Mouse (Mus musculus) gastrocnemius, postnatal 10 days (tissue): ENCODE results near the gene 6030468B19Rik. TPM values are rescaled to one million over a fixed set of nuclear protein-coding genes. Genes with fewer than 3 reads are reported as not detected.

Source experiments
- DNase-seq: peaks from one replicate; pipeline ENCODE4 v3.0.0; 2021; ENCODE audit warnings: mixed read lengths
- long read RNA-seq, 2 experiments: library from polyadenylated mRNA; stranded (forward); transcript quantifications; one replicate each; pipeline ENCODE4 v2.0.0; 2021
- total RNA-seq, 2 experiments: library from RNA; stranded (reverse); gene quantifications; 2 replicates each; pipeline ENCODE4 v1.2.3; 2021

6030468B19Rik gene
- not detected for total RNA-seq
- long read RNA-seq, experiment 1: 0 reads
- long read RNA-seq, experiment 2: 0 reads

- no peak for DNase-seq
Measured at GRCm38 (mm10) chr11:117797511-117798159, at the start of gene 6030468B19Rik. Gene 6030468B19Rik (plus strand): TSS chr11:117797660.

- no peak for DNase-seq
Measured at GRCm38 (mm10) chr11:117748628-117749027, 48.8 kb upstream of the 6030468B19Rik start.

- DNase-seq: peak; percentile 48
Measured at GRCm38 (mm10) chr11:117749414-117749813, 48.0 kb upstream of the 6030468B19Rik start.

DNA sequence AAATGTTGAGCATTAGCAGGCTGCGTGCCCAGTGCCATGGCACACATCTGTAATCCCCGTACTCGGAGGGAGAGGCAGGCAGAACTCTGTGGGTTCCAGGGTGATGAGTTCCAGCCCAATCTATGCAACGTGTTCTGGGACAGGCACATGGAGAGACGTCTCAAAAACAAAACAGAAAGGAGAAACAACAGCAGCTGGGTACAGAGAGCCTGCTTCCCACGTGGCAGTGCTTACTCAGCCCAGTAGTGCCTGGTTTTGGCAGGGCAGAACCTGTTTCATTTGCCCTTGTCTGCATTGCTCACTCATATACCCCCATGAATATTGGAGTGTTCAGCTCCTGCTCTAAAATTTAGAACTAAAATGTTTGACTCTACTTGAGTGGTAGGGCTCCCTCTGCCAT, 45.9 kb upstream of the 6030468B19Rik start:
- no peak for DNase-seq

DNA sequence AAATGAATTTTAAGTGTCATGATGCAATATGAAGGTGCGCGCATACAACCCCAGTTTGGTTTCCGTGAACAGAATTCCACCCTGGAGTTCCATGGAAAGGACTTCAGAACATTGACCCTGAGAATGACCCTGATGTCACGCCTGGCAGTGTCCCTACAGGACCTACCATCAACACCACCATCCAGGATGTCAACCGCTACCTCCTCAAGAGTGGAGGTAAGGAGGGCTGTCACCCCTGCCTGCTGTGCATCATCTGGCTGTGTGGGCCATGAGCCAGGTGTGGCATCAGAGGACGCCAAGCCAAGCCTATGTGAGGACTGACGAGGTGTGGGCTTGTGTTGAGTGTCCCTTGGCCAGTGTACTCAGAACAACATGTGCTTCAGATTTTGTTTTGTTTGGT, 41.6 kb upstream of the 6030468B19Rik start:
- no peak for DNase-seq

- no peak for DNase-seq
Measured at GRCm38 (mm10) chr11:117759267-117759666, 38.2 kb upstream of the 6030468B19Rik start.

DNA sequence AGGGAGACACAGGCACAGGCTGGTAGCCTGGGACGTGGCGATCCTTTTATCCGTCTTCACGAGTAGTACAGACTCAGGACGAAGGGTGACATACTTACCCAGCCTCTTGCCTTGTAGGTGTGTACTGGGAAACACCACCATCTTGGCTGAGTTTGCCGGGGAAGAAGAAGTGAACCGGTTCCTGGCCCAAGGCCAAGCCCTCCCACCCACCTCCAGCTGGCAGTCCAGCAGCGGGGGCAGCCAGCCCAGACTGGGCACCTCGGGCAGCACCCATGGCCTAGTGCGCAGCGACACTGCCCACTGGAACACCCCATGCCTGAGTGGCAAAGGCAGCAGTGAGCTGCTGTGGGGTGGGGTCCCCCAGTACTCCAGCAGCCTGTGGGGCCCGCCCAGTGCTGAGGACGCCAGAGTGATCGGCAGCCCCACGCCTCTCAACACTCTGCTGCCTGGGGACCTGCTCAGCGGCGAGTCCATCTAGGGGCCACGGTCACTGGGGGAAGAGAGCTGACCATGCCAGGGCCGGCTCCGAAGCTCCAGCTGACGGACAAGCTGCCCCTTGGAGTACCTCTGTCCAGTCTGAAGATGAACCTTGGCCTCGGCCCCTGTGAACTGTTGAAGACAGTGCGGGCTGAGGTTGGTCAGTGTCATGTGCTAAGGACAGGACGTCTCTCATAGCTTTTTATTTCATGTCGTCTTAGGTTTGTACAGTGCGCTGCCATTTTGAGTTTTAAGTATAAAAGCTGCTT, 36.9 kb upstream of the 6030468B19Rik start:
- no peak for DNase-seq

DNA sequence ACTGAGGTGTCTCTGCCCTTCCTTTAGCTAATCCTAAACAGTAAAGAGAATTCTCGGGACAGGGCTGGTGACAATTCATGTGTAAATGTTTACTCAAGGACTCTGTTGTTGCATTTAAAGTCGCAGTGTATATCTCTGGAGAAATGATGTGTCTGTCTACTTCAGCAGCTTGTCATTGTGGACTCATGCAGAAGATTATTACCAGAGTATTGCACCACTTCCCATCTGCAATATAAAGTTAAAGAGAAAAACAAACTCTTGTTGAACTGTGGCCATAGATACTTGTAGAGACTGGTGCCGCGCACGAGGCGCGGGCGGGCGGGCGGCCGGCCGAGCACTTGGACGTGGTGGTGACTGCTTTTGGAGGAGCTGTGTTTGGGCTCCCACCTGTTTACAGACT, 35.7 kb upstream of the 6030468B19Rik start:
- no peak for DNase-seq

- no peak for DNase-seq
Measured at GRCm38 (mm10) chr11:117762246-117762645, 35.2 kb upstream of the 6030468B19Rik start.

GRCm38 (mm10) chr11:117764319-117764718, 33.1 kb upstream of the 6030468B19Rik start:
- no peak for DNase-seq

- no peak for DNase-seq
Measured at GRCm38 (mm10) chr11:117765361-117765760, 32.1 kb upstream of the 6030468B19Rik start.

DNA sequence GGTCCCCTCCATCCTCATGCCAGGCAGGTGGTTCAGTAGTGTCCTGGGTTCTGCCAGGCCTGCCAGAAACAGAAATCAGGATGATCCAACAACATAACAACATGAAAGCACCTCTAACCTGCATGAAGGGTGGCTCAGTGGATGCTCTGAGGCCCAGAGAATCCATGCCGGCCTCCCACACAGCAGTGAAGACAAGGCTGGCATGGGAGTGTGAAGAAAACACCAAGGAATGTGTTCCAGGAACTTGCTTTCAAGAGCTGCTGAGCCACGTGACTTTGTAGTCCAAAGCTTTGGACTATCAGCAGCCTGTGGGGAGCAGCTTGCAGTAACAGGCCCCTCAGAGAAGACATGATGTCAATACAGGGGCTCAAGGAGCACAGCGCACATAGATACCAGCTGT, 31.2 kb upstream of the 6030468B19Rik start:
- no peak for DNase-seq

DNA sequence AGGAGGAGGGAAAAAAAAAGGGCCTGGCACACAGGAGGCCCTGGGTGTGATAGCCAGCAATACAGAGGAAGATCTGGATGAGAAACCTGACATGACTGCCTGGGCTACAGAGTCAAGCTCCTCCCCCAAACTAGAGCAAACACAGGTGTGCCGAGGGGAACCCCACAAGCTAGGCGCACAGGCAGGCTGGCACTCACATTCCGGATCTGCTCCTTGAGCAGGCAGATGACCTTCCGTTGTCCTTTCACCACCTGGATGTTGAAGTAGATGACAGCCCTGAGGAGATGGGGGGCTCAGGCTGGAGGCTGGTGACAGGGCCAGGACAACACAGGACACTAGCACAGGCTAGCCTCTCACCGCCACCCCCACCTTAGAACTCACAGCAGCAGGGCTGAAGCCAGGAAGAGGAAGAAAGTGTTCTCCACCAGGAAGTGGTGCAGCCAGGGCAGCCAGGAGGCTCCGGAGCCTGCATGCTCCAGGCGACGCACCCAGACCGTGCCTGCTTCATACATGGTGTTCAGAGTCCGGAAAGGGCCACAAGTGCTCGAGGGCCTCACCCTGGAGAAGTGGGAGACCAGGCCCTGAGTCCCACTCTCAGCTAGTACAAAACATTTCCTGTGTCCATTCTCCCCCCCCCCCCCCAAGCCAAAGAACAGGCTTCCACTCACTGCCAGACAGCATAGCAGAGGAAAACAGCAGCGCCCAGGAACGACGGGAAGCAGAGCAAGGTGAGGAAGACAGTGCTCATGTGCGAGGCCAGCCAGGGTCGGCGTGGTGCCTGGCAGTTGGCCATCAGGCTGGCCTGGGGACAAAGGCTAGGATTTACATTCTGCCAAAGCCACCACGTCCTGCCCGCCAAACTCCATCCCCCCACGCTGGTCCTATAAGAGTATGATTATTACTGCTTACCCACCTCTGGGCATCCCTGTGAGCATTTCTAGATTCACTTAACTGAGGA, 28.5 kb upstream of the 6030468B19Rik start:
- DNase-seq: no peak

- DNase-seq: no peak
Measured at GRCm38 (mm10) chr11:117769683-117770047, 27.8 kb upstream of the 6030468B19Rik start.

DNA sequence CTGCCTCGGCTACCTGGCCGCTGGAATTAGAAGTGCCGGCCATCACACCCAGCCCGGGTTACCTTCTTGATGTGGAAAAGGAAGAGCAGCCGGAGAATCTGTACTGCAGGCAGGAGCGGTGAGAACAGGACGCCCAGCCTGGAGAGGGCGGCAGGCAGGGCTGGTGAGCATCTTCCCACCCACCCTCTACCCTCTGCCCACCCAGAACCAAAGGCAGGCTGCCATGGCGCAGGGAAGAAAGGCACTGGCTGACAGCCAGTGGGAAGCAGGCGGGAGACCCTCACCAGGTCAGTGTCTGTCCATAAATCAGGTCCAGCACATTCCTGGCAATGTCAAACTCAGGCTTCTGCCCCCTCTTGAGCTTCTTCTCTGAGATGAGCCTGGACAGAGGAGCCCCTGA, 27.1 kb upstream of the 6030468B19Rik start:
- no peak for DNase-seq

DNA sequence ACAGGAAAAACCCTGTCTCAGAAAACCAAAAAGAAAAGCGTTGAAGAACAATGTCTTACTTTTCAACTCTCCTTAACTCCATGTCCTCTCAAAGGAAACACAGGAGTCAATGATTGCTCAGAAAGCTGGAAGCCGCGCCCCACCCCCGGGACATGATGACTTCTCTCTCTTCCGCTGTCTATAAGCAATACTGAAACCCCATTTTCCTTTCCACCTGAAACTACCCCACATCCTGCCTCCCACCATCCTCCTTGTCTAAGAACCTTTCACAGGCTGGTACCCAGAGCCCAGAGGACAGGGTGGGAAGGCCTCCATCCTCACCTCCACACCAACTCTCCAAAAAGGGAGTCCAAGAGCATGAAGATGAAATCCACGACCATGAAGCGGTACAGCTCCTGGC, 25.1 kb upstream of the 6030468B19Rik start:
- DNase-seq: no peak

- DNase-seq: no peak
Measured at GRCm38 (mm10) chr11:117774925-117775324, 22.5 kb upstream of the 6030468B19Rik start.

DNA sequence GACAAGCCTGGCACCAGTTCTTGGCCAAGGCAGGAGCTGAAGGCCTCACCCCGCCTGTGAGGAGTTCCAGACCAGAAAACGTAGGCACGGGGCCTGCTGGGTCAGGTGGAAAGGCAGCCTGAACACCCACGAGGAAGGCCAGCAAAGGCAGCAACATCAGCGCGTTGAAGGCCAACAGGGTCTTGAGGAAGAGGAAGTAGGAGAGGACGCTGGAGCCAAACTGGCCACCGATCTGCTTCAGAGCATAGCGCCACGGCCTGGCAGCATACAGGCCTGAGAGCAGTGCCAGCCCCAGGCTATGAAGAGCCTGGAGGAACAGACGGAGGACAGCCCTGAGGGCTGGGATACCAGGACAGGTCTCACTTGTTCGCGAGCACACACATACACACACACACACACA, 21.9 kb upstream of the 6030468B19Rik start:
- DNase-seq: no peak

DNA sequence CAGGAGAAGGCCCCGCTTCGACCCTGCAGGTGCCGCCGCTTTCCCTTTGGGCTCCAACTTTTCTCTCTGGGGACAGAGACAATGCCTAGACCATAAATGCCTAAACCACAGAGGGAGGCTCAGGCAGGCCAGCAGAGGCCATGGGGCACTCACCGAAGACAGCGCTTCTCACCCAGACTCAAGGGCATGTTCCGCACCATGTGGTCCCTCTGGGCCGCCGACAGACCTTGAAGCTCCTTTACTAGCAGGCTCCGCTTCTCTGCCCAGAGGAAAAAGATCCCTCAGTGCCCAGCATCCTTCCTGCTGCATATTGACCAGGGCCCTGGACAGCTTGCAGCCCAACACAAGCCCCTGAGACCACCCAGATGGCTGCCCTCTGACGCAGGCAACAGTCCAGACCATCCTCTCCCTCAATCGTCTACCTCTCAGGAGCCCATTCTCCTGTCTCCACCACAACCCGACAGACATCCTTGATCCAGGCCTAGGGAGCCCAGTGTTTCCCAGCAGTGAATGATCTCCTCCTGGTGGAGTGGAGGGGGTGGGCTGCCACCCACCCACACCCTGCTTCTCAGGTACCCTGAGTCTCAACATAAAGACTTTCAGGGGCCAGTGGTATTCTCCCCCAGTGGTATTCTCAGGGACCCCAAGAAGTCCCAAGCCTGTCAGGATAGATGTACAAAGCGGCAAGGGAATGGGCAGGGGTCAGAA, 21.2 kb upstream of the 6030468B19Rik start:
- DNase-seq: no peak

- no peak for DNase-seq
Measured at GRCm38 (mm10) chr11:117777111-117777510, 20.3 kb upstream of the 6030468B19Rik start.

DNA sequence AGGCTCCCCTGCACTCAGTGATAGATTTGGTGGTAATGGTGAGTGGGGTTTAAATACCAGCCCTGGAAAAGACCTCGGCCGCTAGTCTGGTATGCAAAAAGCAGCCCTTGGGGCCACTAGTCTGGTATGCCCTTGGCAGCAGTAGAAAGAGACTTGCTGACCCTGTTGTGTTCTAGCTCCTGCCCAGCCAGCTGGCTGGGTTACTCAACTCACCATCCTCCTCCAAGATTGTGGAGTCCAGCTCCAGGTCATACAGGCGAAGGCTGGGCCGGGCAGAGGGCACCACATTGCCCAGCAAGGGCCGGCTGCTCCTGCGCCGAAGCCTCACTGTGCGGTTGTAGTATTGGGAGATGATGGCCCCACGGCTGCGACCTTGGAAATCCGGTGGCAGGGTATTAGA, 19.4 kb upstream of the 6030468B19Rik start:
- no peak for DNase-seq

DNA sequence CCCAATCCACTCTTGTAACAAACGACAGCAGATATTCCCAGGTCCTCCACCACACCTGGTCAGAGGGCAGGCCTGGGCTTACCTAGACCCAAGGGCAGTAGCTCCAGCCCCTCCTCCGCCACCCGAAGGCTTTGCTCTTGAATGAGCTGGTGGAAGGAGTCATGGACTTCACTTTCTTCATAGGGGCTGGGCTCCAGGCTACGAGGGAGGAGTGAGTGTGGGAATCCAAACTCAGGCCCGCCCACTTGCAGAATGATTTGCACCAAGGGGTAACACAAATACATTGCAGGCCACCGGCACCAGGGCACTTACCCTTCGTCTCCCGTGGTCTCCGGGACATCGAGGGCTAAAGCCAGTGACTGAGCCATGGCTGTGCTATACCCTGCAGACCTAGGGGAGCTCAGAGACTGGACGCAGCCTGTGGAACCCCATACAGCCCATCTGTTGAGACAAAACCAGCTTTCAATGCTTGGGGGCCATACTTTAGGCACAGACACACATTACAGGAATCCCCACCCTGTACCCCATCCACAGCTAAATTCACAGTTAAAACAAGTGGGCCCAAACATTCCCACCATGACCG, 18.5 kb upstream of the 6030468B19Rik start:
- DNase-seq: no peak
